Mouse (Mus musculus) urinary bladder, postnatal 4 days (tissue): ENCODE measurements at regions not wholly inside any gene's neighbourhood (a gene's known extent, or its start where the extent isn't known, plus 50 kb on each side); places are given as distances from the start of the nearest gene placed in this dataset.
"Not testable (repeated sequence)": the region's sequence is repeated elsewhere in the genome, so short reads cannot be mapped to it uniquely, and the experiment has no call there.

ENCODE experiments used
- DNase-seq, 2 experiments: peaks; one replicate each; pipeline ENCODE4 v3.0.0; 2021 to 2022; ENCODE audit warnings: low spot score in 2 of 2

- DNase-seq: no peak
These were observed 348.4 kb upstream of the Tbl1xr1 start for GRCm38 (mm10) chr3:21728019-21728418.

DNA sequence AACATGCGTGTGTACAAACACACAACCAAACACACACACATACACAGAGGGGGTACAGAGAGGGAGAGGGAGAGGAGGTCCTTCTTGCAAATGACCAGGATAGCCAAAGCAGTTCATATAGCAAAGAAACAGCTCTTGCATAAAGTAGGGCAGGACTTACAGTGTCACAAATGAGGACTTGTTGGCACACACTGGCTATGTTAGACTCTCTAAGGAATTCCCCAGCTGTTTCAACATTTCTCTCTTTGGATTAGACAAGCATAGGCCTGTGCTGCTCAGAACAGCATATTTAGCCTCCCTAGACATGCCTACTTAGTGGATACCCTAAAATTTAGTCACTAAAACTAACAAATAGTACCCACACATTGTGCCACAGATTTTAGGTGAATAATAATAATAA, 347.1 kb upstream of the Tbl1xr1 start:
- no peak for DNase-seq

DNA sequence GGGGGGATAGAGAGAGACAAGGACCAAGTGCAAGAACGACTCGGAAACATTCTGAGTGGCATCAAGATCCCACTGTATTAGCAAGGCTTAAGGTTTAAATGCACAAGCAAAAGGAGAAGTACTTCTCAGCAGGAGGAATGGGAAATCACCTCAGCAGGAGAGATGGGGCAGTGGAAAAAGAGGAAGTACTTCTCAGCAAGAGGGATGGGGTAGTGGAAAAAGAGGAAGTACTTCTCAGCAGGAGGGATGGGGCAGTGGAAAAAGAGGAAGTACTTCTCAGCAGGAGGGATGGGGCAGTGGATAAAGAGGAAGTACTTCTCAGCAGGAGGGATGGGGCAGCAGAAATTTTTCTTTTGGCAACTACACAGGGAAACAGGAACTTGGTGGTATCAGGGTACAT, 340.8 kb upstream of the Tbl1xr1 start:
- DNase-seq: not testable (repeated sequence)

DNA sequence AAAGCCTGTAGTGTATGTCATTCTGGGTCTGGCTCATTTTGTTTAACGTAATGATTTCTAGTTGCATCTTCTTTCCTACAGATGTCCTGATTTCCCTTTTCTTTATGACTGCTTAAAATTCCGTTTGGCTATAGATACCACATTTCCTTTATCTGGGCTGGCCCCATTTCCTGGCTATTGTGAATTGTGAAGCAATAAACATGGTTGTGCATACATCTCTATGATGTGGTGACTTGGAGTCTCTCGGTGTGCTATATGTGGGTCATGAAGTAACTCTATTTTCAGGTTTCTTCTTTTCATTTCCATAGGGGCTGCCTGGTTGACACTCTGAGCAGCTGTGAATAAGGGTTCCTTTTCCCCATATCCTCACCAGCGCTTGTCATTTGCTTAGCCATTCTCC, 336.7 kb upstream of the Tbl1xr1 start:
- no peak for DNase-seq

DNA sequence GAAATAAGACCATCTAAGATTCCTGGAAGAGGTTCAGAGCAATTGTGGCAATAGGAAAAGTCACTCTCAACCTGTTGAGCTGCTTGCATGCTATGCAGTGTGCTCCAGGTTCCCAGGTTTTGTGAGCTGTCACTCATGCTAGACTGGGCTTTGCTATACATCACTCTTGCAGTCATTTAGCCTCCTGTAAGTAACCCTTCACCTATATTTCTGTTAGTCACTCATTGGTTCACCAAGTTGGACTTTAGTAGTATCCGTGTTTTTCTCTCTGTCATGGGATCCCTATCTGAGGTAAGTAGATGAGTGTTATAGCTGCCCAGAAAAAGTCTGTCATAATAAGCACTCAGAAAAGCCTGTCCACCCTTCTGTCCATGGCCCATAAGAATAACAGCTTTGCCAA, 332.3 kb upstream of the Tbl1xr1 start:
- DNase-seq: no peak

DNA sequence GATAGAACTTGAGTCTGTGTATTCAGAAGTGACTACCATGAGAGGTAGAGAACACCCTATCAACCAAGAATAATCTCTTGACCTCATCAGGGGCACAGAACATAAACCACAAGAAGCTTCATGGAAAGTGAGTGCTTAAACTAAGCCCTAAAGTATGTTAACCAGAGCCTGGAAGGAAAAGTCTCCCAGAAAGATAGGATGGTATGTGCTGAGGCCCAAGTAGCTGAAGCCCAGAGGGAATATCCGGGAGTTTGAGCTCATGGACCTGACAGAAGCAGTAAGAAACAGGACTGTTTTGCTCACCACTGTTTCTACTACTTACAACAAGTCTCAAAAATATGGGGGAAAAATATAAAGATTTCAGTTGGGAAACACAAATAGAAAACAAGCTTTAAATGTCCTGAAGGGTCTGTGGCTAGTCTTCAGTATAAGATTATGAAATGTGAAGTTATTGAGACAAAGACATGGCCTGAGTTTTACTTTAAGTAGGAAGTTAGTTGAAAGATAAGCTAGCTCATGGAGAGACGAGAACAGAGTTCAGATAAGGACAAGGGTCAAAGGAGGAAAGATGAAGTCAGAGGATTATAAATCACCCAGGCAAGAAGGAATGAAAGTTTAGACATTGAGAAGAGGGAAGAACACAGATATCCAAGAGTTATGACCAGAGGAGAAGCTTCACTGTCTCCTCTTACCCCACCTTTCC, 315.8 kb upstream of the Tbl1xr1 start:
- DNase-seq: no peak

DNA sequence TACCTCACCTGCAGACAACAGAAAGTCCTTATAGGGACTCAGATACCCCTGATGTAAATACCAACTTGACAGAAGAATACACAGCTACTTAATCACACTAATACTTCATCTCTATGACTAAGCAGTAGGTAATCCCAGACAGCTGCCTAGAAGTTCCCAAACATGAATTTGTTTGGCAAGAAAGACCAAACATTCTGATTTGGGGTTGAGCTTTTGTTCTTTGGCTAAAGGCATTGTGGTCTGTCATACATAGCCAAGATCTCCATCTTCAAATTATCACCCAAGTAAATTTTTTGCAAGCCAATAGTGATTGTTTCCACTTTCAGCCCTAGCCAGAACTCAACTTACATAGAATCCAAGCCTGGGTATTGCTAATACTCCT, 315.2 kb upstream of the Tbl1xr1 start:
- no peak for DNase-seq

GRCm38 (mm10) chr3:21761909-21762308, 314.5 kb upstream of the Tbl1xr1 start:
- DNase-seq: no peak

GRCm38 (mm10) chr3:21768081-21768480, 308.4 kb upstream of the Tbl1xr1 start:
- DNase-seq: no peak

GRCm38 (mm10) chr3:21769920-21770547, 306.4 kb upstream of the Tbl1xr1 start:
- no peak for DNase-seq

DNA sequence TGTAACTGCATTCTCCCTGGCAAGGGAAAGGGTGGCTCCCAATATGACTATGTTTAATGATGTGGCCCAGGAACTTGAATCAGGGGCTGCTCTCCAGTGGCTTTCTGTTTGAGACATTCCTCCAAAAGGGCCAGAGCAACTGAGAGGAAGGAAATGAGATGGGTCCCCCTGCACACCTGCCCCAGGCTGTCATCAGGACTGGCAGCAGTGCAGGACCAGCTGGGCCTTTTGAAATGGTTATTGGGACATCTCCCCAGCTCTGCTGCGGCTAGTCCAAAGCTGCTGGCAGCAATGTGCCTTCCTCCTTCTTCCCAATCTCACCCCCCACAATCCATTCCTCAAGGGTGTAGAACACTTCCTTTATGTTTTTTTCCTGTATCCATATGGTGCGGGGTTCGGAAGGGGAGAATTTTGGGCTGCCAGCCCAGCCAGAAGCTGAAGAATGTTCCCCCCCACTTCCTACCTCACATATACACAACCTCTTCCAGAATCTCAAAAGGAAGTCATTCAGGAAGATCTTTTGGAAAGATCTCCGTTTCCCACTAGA, 304.6 kb upstream of the Tbl1xr1 start:
- no peak for DNase-seq

DNA sequence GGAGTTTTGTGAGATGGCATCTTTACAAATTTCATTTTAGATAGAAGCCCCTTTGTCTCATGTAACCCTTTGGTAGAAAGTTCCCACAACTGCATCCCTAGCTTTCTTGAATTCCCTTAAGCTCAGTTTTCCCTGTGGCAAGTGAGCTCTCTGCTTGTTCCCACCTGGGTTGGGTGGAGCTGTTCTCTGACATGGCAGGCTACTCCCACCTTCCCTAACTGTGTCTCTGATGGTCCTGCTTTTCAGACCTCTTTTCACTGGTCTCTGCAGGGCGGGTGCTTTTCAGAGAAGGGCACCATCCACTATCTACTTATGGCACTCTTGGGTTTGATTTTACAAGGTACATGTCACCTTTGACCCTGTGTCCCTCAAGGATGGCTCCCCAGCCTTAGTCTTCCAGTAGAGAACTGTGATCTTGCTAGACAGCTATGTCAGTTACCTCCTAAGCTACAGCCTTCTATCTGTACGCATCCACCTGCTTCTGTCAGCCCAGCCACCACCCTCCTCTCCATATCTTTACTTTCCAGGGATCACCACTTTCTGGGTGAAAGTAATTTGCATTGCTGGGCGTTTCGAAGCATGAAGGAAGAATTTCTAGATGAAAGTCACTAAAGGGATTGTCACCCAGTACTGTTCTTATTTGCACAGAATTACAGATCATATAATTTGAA, 302.1 kb upstream of the Tbl1xr1 start:
- no peak for DNase-seq

DNA sequence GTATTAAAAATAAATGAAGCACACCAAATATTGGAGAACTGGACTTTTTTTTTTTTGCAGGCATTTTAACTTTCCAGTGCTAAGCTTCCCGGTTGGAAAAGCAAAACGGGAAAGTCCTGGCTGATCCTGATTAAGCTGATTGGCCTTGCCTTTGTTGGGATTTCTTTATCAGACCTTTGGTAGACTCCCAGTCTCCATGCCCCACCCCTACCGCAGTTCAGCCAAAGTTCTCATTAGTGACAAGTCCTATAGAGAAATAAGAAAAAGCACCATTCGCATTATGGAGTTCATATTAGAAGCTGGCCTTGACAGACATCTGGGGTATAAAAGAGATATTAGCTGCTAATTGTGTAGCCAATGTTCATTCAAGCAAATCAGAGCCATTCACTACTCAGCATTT, 297.7 kb upstream of the Tbl1xr1 start:
- no peak for DNase-seq

DNA sequence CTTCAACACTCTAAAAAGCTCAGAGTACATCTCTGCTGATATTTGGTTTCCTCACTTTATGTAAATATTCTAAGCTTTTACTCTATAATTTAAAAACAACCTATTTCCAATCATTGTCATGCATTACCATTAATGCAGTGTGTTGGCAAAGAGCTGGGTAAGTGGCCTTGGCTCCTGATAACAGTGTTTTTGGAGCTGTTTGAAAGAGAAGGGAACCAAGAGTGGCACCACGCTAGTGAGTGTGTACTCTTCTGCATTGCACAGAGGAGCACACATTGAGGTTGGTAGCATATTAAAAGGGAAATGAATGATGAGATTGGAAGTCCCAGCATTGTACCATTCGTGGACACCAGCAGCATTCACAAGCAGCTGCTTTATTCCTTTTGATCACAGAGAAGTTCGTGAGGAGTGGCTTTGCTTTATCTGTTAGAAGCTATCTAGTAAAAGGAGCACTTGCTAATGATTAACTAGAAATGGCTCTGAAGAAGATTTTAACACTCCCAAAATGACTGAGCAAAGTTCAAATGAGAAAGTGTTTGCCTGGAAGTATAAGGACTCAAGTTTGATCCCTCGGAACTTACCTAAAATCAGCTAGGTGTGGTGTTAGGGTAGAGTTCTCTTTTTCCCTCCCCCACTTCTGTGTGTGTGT, 284.3 kb upstream of the Tbl1xr1 start:
- DNase-seq: no peak

- no peak for DNase-seq
These were observed 278.3 kb upstream of the Tbl1xr1 start for GRCm38 (mm10) chr3:21798139-21798538.

- not testable (repeated sequence) for DNase-seq
These were observed 272.6 kb upstream of the Tbl1xr1 start for GRCm38 (mm10) chr3:21803886-21804285.

DNA sequence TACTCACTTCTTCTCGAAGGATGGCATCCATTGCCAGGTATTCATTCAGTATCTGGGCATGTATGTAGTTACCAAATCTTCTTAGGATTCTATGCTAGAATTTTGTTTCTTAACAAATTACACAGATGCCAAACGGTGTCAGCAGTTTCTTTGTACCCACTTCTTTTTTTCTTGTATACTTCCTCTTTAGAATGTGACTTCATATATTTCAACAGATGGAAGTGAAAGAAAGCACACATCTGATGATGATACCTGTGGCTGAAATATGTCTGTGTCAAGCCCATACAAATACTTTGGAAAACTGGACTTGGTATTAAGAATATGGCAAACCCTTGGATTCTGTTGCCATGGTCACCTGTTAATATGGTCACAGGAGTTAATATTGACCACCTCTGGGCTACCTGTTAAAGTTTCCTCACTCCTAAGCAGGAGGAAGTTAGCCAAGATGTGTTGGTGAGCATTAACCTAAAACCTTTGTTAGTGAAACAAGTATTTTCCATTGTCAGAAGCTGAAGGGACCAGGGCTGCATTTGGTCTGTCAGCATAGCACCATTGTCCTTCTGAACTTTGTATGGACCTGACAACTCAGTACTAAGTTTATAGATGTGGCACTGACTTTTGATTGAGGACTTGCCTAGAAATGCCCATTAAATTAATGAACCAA, 269.8 kb upstream of the Tbl1xr1 start:
- no peak for DNase-seq

DNA sequence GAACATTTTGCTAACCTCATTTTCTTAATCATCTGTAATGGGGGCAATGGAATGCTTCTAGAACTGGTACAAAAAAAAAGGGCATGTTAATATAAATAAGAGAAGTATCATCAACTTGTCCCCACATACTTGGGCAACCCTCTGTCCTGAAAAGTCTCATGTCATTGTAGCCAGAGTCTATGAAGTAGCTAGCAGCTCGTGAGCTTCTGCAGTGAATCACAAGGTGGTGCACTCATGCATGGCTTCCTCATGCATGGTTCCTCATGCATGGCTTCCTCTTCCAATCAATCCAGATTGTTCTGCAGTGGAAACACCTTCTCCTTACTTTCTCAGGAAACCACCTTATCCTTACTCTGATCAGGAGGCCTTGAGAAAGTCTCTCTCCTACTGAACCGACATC, 267.9 kb upstream of the Tbl1xr1 start:
- DNase-seq: no peak

DNA sequence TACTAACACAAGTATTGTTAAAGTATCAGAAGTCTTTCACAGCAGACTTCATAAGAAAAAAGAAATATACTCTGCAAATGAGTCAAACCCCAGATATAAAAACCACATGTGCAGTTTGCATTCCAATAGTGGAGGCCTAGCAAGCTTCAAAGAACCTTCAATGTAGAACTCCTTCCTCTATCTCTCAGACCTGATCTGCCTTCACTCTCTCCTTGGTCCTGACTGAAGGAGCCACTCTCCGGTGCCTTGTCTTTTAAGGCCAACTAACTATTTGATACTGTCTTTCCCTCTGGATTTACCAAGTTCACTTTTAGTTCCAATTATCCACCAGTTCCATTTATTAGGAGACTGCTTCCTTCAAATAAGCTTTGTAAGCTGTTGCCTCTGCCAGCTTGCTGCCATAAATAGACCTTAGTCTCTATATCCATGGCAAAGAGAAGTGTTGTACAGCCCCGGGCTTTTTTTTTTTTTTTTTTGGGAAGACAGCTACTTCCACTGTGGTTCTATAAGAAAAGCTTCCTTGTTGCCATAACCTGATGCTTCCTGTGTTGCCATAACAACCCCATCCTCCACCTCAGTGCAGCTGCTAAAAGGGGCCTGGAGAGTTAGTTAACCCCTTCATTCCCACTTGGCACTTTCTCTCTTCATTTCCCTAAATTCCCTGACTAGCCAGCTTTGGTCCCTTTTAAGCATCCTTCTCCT, 266.5 kb upstream of the Tbl1xr1 start:
- no peak for DNase-seq

- no peak for DNase-seq
These were observed 263.1 kb upstream of the Tbl1xr1 start for GRCm38 (mm10) chr3:21813401-21813800.
